Mouse (Mus musculus) neural tube, embryonic 15.5 days (tissue): ENCODE measurements around the gene Nat8f6. TPM values are rescaled to one million over a fixed set of nuclear protein-coding genes. Genes with fewer than 3 reads are reported as not detected.
"Not testable (repeated sequence)": the region's sequence is repeated elsewhere in the genome, so short reads cannot be mapped to it uniquely, and the experiment has no call there.

ENCODE experiments used
- ATAC-seq: fragments of 200-750 bp; cut with Nextera tagmentation; 2 replicates; pipeline ENCODE4 v1.8.0; 2017; ENCODE audit warnings: mild to moderate bottlenecking, moderate TSS enrichment, moderate library complexity; ENCODE audit not compliant: low FRiP score
- H3K27ac ChIP-seq: fragments of 300-500 bp; sonication (generic); replicated peaks from 2 replicates; pipeline ENCODE4 v1.5.1; 2015; ENCODE audit warnings: mild to moderate bottlenecking, inconsistent platforms
- H3K27me3 ChIP-seq: fragments of 300-500 bp; sonication (generic); replicated peaks from 2 replicates; pipeline ENCODE4 v1.6.1; 2015; ENCODE audit warnings: inconsistent platforms
- H3K36me3 ChIP-seq: fragments of 300-500 bp; sonication (generic); 2 replicates; pipeline ENCODE4 v1.6.1; 2015; ENCODE audit warnings: inconsistent platforms
- H3K4me1 ChIP-seq: fragments of 300-500 bp; sonication (generic); 2 replicates; pipeline ENCODE4 v1.6.1; 2015; ENCODE audit warnings: inconsistent platforms
- H3K4me2 ChIP-seq: fragments of 300-500 bp; sonication (generic); 2 replicates; pipeline ENCODE4 v1.6.1; 2015; ENCODE audit warnings: inconsistent platforms, mild to moderate bottlenecking, moderate library complexity
- H3K4me3 ChIP-seq: fragments of 300-500 bp; sonication (generic); replicated peaks from 2 replicates; pipeline ENCODE4 v1.5.1; 2015; ENCODE audit warnings: mild to moderate bottlenecking, inconsistent platforms
- H3K9ac ChIP-seq: fragments of 300-500 bp; sonication (generic); replicated peaks from 2 replicates; pipeline ENCODE4 v1.6.1; 2015; ENCODE audit warnings: mild to moderate bottlenecking, inconsistent platforms
- H3K9me3 ChIP-seq: fragments of 300-500 bp; sonication (generic); replicated peaks from 2 replicates; pipeline ENCODE4 v1.6.1; 2016; ENCODE audit warnings: inconsistent platforms
- WGBS: fragments of 180-500 bp; shearing (Covaris S2); methylation state at CpG from one replicate; pipeline ENCODE4 v1.1.7; 2015; ENCODE audit warnings: mixed read lengths; 5-methylcytosine and 5-hydroxymethylcytosine counted together
- polyA plus RNA-seq: library from polyadenylated mRNA; unstranded; fragments of >200 nt; fragmentation: Nextera tagmentation; extraction: Ambion mirVana; gene quantifications from 2 replicates; pipeline ENCODE4 v1.2.1, GENCODE M21; 2015

Gene Nat8f6
- polyA plus RNA-seq, 1 experiment from 2014 or later, result not detected

GRCm38 (mm10) chr6:85853481-85853880, 32.7 kb upstream of the Nat8f6 start:
- no peaks in the 10 kb centered on the region for H3K9me3 ChIP-seq
- H3K4me2 ChIP-seq, result no peak overlapping the region
- 78% methylated on average over 3 of the region's 3 CpGs for WGBS
- no peaks in the 10 kb centered on the region for H3K27me3 ChIP-seq
- H3K4me3 ChIP-seq, result no peak overlapping the region
- H3K36me3 ChIP-seq, result no peaks in the 10 kb centered on the region
- no peak overlapping the region for H3K27ac ChIP-seq
- ATAC-seq, result no peak
- no peak overlapping the region for H3K9ac ChIP-seq
- no peaks in the 10 kb centered on the region for H3K4me1 ChIP-seq

GRCm38 (mm10) chr6:85851062-85851773, 30.5 kb upstream of the Nat8f6 start:
- Histone ChIP-seq H3K27ac (no peak overlapping the region), H3K9ac (no peak overlapping the region), H3K9me3 (no peaks in the 10 kb centered on the region), H3K27me3 (no peaks in the 10 kb centered on the region), H3K36me3 (no peaks in the 10 kb centered on the region), H3K4me2 (no peak overlapping the region), H3K4me1 (0 out of 2 replicates have a peak, but pooled peaks cover 3% of the 10 kb centered on the region), H3K4me3 (no peak overlapping the region)
- 92% methylated on average over 7 of the region's 7 CpGs for WGBS
- ATAC-seq, result no peak

GRCm38 (mm10) chr6:85849240-85849639, 28.5 kb upstream of the Nat8f6 start:
- H3K4me3 ChIP-seq, result no peak overlapping the region
- no peaks in the 10 kb centered on the region for H3K36me3 ChIP-seq
- H3K4me1 ChIP-seq, result 0 out of 2 replicates have a peak, but pooled peaks cover 3% of the 10 kb centered on the region
- H3K9me3 ChIP-seq, result no peaks in the 10 kb centered on the region
- WGBS, result 16% methylated on average over 2 of the region's 2 CpGs
- H3K27me3 ChIP-seq, result no peaks in the 10 kb centered on the region
- no peak for ATAC-seq
- no peak overlapping the region for H3K4me2 ChIP-seq
- H3K9ac ChIP-seq, result no peak overlapping the region
- H3K27ac ChIP-seq, result no peak overlapping the region

GRCm38 (mm10) chr6:85848140-85848539, 27.4 kb upstream of the Nat8f6 start:
- no peak overlapping the region for H3K27ac ChIP-seq
- H3K9ac ChIP-seq, result no peak overlapping the region
- no peak overlapping the region for H3K4me3 ChIP-seq
- H3K27me3 ChIP-seq, result no peaks in the 10 kb centered on the region
- WGBS, result 91% methylated on average over 4 of the region's 4 CpGs
- ATAC-seq, result no peak
- H3K9me3 ChIP-seq, result no peaks in the 10 kb centered on the region
- H3K4me1 ChIP-seq, result 0 out of 2 replicates have a peak, but pooled peaks cover 3% of the 10 kb centered on the region
- H3K36me3 ChIP-seq, result no peaks in the 10 kb centered on the region
- H3K4me2 ChIP-seq, result no peak overlapping the region

- Histone ChIP-seq H3K4me1 (0 out of 2 replicates have a peak, but pooled peaks cover 3% of the 10 kb centered on the region), H3K27me3 (no peaks in the 10 kb centered on the region), H3K9ac (no peak overlapping the region), H3K9me3 (no peaks in the 10 kb centered on the region), H3K4me3 (no peak overlapping the region), H3K36me3 (no peaks in the 10 kb centered on the region), H3K27ac (no peak overlapping the region), H3K4me2 (no peak overlapping the region)
- ATAC-seq, result no peak
- 66% methylated on average over 1 of the region's 1 CpGs for WGBS
Observed at GRCm38 (mm10) chr6:85846921-85847320, 26.2 kb upstream of the Nat8f6 start.

GRCm38 (mm10) chr6:85843677-85844458, 23.1 kb upstream of the Nat8f6 start:
- 68% methylated on average over 25 of the region's 25 CpGs for WGBS
- H3K9ac ChIP-seq, H3K27me3 ChIP-seq, H3K4me2 ChIP-seq, H3K4me3 ChIP-seq, H3K36me3 ChIP-seq, H3K4me1 ChIP-seq, ATAC-seq, H3K27ac ChIP-seq, H3K9me3 ChIP-seq: not testable (repeated sequence)

- H3K4me3 ChIP-seq, result no peak overlapping the region
- H3K27me3 ChIP-seq, result no peaks in the 10 kb centered on the region
- no peaks in the 10 kb centered on the region for H3K36me3 ChIP-seq
- H3K9me3 ChIP-seq, result no peaks in the 10 kb centered on the region
- 48% methylated on average over 4 of the region's 4 CpGs for WGBS
- no peak overlapping the region for H3K27ac ChIP-seq
- ATAC-seq, result no peak
- no peak overlapping the region for H3K9ac ChIP-seq
- H3K4me2 ChIP-seq, result no peak overlapping the region
- no peaks in the 10 kb centered on the region for H3K4me1 ChIP-seq
Observed at GRCm38 (mm10) chr6:85839982-85840381, 19.2 kb upstream of the Nat8f6 start.

GRCm38 (mm10) chr6:85838674-85839073, 17.9 kb upstream of the Nat8f6 start:
- Histone ChIP-seq H3K4me2 (no peak overlapping the region), H3K4me1 (no peaks in the 10 kb centered on the region), H3K4me3 (no peak overlapping the region), H3K27me3 (no peaks in the 10 kb centered on the region), H3K27ac (no peak overlapping the region), H3K9ac (no peak overlapping the region), H3K36me3 (no peaks in the 10 kb centered on the region), H3K9me3 (no peaks in the 10 kb centered on the region)
- ATAC-seq, result no peak
- WGBS, result 68% methylated on average over 8 of the region's 8 CpGs

GRCm38 (mm10) chr6:85837307-85837706, 16.6 kb upstream of the Nat8f6 start:
- H3K36me3 ChIP-seq, ATAC-seq: not testable (repeated sequence)
- WGBS, result 30% methylated on average over 12 of the region's 12 CpGs

GRCm38 (mm10) chr6:85836827-85837226, 16.1 kb upstream of the Nat8f6 start:
- not testable (repeated sequence) for H3K27me3 ChIP-seq, H3K4me1 ChIP-seq, H3K4me3 ChIP-seq, ATAC-seq, H3K4me2 ChIP-seq, H3K9me3 ChIP-seq, H3K9ac ChIP-seq, H3K27ac ChIP-seq, H3K36me3 ChIP-seq
- 30% methylated on average over 9 of the region's 9 CpGs for WGBS

More at GRCm38 (mm10) chr6:85837307-85837706, 16.6 kb upstream of the Nat8f6 start:
- not testable (repeated sequence) for H3K27ac ChIP-seq, H3K27me3 ChIP-seq, H3K9me3 ChIP-seq, H3K4me1 ChIP-seq, H3K4me3 ChIP-seq, H3K9ac ChIP-seq
- peak overlapping the region; percentile 26 for H3K4me2 ChIP-seq

- H3K4me3 ChIP-seq, H3K27me3 ChIP-seq, H3K36me3 ChIP-seq, H3K27ac ChIP-seq, ATAC-seq, H3K9ac ChIP-seq, H3K4me2 ChIP-seq, H3K4me1 ChIP-seq, H3K9me3 ChIP-seq: not testable (repeated sequence)
- 78% methylated on average over 5 of the region's 5 CpGs for WGBS
Observed at GRCm38 (mm10) chr6:85836098-85836497, 15.3 kb upstream of the Nat8f6 start.

GRCm38 (mm10) chr6:85835104-85835503, 14.3 kb upstream of the Nat8f6 start:
- 79% methylated on average over 1 of the region's 2 CpGs for WGBS
- not testable (repeated sequence) for H3K4me2 ChIP-seq, H3K9ac ChIP-seq, H3K4me1 ChIP-seq, H3K27ac ChIP-seq, H3K4me3 ChIP-seq, H3K27me3 ChIP-seq, H3K36me3 ChIP-seq, H3K9me3 ChIP-seq, ATAC-seq
